Mouse (Mus musculus) intestine, embryonic 15.5 days (tissue): ENCODE measurements around the gene Arhgap24. TPM values are rescaled to one million over a fixed set of nuclear protein-coding genes. Genes with fewer than 3 reads are reported as not detected.
"Not testable (repeated sequence)": the region's sequence is repeated elsewhere in the genome, so short reads cannot be mapped to it uniquely, and the experiment has no call there.

Source experiments
- ATAC-seq: fragments of 200-750 bp; cut with Nextera tagmentation; 2 replicates; pipeline ENCODE4 v1.8.0; 2017; ENCODE audit warnings: moderate TSS enrichment, moderate library complexity
- H3K27ac ChIP-seq: fragments of 300-500 bp; sonication (generic); 2 replicates; pipeline ENCODE4 v1.5.1; 2015; ENCODE audit warnings: mild to moderate bottlenecking, inconsistent platforms
- H3K27me3 ChIP-seq: fragments of 300-500 bp; sonication (generic); replicated peaks from 2 replicates; pipeline ENCODE4 v1.6.1; 2015; ENCODE audit warnings: inconsistent platforms
- H3K36me3 ChIP-seq: fragments of 300-500 bp; sonication (generic); 2 replicates; pipeline ENCODE4 v1.6.1; 2015; ENCODE audit warnings: inconsistent platforms
- H3K4me1 ChIP-seq: fragments of 300-500 bp; sonication (generic); replicated peaks from 2 replicates; pipeline ENCODE4 v1.6.1; 2015; ENCODE audit warnings: inconsistent platforms
- H3K4me2 ChIP-seq: fragments of 300-500 bp; sonication (generic); replicated peaks from 2 replicates; pipeline ENCODE4 v1.6.1; 2015; ENCODE audit warnings: mild to moderate bottlenecking, inconsistent platforms
- H3K4me3 ChIP-seq: fragments of 300-500 bp; sonication (generic); replicated peaks from 2 replicates; pipeline ENCODE4 v1.5.1; 2015; ENCODE audit warnings: inconsistent platforms
- H3K9ac ChIP-seq: fragments of 300-500 bp; sonication (generic); 2 replicates; pipeline ENCODE4 v1.6.1; 2015; ENCODE audit warnings: inconsistent platforms
- H3K9me3 ChIP-seq: fragments of 300-500 bp; sonication (generic); 2 replicates; pipeline ENCODE4 v1.6.1; 2016; ENCODE audit warnings: inconsistent platforms
- WGBS: fragments of 180-500 bp; shearing (Covaris S2); methylation state at CpG from one replicate; pipeline ENCODE4 v1.1.7; 2015; 5-methylcytosine and 5-hydroxymethylcytosine counted together
- polyA plus RNA-seq: library from polyadenylated mRNA; unstranded; fragments of >200 nt; fragmentation: Nextera tagmentation; extraction: Ambion mirVana; gene quantifications from 2 replicates; pipeline ENCODE4 v1.2.1, GENCODE M21; 2015

The Arhgap24 gene
- polyA plus RNA-seq, 1 experiment from 2014 or later: 12.0 TPM

DNA sequence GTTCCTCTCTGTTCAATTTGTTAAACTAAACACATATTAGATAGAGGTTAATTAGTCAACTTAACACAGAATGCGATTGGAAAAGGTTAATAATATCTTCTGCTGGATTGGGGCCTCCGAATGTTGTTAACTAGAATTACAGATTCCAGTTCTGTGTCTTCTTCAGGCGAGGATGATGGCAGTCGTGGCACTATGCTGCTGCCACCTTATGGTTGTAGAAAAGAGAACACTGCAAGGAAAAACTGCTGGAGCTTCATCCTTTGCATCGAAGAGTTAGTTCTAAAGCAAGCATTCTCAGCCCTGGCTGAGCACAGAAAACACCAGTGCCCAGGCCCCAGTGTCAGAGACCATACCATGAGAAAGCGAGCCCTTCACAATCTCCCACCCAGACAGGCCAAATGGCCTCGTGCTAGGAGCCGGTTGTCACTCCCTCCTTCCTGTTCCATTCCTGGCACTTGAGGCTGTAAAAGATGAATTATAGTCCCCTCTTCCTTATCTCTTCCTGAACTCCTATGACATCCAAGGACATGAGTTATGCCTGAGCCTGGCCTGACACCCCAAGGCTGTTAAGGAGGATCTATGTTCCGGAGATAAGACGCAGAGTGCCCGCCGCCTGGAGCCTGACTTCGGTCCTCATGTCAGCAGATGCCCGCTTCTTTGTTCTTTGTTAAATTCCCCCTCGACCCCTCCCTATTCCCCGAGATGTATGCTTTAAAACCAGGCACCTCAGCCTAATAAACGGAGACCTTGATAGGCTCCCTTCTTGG lies 462.9 kb downstream of the Arhgap24 start:
- ATAC-seq: not testable (repeated sequence)
- WGBS: 78% methylated on average over 17 of the region's 17 CpGs

DNA sequence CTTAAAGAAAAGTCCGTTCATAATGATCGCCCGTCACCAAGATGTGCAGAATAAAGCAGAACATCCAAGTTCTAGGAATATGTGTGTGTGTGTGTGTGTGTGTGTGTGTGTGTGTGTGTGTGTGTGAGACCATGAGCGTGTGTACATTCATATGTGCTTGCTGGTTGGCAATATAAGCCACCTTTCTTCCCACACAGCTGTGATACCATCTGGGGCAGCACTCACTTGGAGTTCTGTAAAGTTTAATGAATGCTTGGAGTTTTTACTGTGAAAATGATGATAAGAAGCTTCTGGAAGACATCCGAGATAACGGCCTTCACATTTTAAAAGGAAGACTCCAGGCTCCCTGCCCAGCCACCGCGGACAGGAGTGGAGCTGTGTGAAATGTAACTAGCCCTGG lies 465.4 kb downstream of the Arhgap24 start:
- ATAC-seq: no peak
- no peak overlapping the region for H3K4me2 ChIP-seq
- 62% methylated on average over 8 of the region's 8 CpGs for WGBS

More for the DNA sequence above, 462.9 kb downstream of the Arhgap24 start:
- not testable (repeated sequence) for H3K9ac ChIP-seq, H3K27me3 ChIP-seq, H3K36me3 ChIP-seq, H3K4me3 ChIP-seq, H3K9me3 ChIP-seq, H3K27ac ChIP-seq, H3K4me2 ChIP-seq, H3K4me1 ChIP-seq

DNA sequence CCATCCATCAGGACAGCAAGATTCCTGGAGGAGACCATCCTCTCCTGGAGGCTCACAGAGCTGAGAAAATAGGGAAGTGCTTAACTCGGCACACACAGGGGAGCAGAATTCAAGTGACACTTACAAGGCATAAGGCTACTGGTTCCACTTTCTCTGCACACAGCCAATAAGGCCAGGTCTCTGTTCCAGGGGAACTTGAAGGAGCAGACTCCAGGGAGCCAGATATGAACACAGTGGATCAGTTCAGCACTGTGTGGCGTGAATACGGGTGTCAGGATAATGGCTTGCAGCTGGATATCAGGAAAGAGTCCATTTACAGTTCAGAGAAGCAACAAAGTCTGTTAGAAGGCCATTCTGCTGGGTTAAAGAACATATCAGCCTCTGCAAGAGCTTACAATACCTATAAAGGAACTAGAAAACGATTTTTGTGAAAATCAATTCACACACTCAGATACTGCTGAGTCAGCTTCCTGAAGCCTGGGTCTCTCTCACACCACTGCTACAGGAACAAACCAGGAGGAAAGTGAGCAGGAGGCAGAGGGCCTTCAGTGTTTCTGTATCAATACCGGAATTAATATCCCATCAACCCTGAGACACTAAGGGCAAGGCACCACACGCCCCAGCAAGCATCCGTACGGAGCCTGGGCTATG lies 466.0 kb downstream of the Arhgap24 start:
- Histone ChIP-seq H3K4me2 (no peak overlapping the region), H3K27ac (no peak overlapping the region), H3K9me3 (no peaks in the 10 kb centered on the region), H3K27me3 (no peaks in the 10 kb centered on the region), H3K9ac (no peak overlapping the region), H3K4me3 (no peak overlapping the region), H3K4me1 (no peaks in the 10 kb centered on the region), H3K36me3 (no peaks in the 10 kb centered on the region)
- ATAC-seq: no peak
- 68% methylated on average over 8 of the region's 8 CpGs for WGBS

More for the DNA sequence above, 465.4 kb downstream of the Arhgap24 start:
- no peaks in the 10 kb centered on the region for H3K27me3 ChIP-seq
- H3K4me1 ChIP-seq: no peaks in the 10 kb centered on the region
- H3K9ac ChIP-seq: no peak overlapping the region
- no peaks in the 10 kb centered on the region for H3K36me3 ChIP-seq
- no peak overlapping the region for H3K4me3 ChIP-seq
- no peak overlapping the region for H3K27ac ChIP-seq
- H3K9me3 ChIP-seq: no peaks in the 10 kb centered on the region
